Mouse (Mus musculus) urinary bladder, postnatal 10 days (tissue): ENCODE results near the gene Zdhhc21.

Source experiments
- DNase-seq: peaks from one replicate; pipeline ENCODE4 v3.0.0; 2022; ENCODE audit warnings: low spot score

Gene Zdhhc21

DNA sequence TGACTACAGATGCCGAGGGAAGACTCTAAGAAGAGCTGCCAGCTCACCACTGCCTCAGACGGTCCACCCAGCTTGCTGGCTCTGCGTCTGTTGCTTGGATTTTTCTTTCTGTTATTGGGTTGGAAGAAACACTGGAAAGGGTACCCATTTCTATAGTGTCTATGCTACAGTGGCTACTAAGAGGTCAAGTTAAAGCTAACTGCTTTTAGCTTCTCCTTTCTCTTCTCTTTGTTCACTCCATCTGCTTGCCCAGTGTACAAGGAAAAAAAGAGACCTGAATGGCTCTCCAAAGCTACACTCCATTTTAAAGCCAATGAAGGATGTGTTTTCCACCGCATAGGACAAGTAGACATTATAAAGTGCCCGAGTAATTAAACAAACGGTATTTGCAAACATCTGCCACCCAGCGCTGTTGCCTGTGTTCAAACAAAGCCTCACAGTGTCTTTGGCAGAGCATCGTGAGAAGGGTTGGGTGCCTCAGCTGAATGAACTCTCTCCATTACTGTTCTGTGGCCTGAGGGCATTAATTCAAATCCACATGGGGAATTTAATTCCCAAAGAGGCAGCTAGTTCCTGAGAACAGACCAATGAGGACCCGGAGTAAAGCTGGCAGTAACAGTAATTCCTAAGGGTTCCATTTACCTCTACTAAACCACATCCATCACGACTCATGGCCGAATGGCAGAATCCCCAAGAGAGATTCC lies 94.1 kb downstream of the Zdhhc21 start:
- no peak for DNase-seq

DNA sequence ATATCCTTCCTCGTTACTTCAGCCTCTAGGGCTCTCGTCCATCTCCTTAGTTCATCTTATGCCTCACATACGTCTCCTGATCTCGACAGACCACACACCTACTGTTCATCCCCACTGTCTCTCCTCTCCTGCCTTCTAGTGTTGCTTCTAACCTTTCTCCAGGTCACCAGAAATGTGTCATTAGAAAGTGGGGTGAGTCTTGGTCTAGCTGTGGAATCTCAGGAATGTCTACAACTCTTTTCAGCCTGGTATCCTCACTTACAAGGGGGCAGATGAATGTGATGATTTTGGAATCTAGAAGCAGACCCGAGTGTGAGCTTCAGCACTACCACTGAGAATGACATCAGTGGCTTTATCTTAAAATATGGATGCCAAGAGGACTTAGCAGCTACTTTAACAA lies 96.2 kb downstream of the Zdhhc21 start:
- no peak for DNase-seq

DNA sequence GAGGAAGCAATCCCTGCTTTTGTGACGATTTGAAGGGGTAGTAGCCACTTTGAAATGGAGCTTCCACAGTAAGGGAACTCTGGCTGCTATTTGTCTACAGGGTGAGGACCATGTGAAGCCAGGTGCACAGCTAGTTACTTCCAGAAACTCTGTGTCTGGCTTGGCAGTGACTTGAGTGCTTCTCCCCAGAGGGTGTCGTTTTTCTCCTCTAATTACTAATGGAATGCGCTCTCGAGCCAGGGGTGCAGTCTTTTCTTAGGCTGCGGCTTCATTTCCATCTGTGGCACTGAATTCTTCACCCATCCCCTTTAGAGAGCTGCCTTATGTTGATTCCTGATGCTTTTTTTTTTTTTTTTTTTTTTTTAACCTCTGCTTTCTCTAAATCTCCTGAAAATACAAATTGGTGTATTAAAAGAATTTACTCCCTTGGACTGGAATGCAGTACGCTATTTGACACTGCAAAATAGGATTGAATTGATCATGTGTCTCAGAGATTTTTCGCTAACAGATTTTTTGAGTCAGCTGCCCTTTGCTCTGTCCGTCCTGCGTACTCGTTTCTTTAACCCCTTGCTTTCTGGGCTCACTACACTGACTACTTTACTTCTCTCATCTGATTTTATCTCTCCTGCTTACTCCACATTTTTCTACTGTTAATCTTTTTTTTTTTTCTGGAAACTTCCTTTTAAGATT lies 97.2 kb downstream of the Zdhhc21 start:
- DNase-seq, result no peak

DNA sequence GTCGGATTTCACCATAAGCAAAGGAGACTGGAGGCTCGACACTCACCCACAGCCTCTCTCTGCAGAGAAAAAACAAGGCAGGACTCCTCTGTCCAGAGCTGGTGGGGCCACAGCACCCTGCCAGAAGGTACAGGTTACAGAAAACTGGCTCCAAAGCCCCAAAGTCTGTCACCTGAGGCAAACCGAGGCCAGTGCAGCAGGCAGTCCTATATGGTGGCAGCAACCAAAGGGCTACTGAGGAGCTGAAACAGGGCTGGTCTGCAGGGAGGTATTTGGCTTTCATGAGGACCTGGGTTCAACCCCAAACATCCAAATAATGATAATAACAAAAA lies 103.5 kb downstream of the Zdhhc21 start:
- DNase-seq, result no peak

DNA sequence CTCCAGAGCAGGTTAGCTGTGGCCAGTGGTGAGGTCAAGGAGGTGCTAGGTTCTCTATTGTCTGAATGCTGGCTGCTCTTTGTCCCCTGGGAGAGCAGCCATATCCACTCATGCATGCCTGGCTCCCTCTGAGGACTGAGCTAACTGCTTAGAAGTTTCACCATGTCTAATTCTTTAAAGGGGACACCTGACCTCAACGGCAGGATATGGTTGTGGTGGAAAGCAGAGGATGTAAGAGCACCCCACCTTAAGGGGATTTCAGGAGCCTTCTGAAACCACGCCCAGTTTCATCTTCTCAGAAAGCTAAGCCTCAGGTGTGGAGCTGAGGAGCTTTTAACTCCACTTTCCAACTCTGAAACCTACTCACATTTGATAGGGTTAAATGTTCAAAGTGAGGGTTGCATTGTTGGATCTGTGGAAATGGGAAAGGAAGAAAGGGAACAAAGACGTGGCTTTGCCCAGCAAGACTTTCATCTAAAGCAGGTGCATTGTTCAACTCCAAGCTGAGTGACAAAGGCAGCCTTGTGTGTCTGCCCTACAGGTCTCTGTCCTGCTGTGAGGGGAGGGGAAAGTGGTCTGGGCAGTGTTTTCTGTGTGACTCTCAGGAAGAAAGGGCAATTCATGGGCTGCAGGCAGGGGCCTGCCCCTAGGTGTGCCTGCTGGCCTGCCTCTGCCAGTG lies 104.0 kb downstream of the Zdhhc21 start:
- no peak for DNase-seq
